Mouse (Mus musculus): ENCODE data around the gene Sgms2.

DNA sequence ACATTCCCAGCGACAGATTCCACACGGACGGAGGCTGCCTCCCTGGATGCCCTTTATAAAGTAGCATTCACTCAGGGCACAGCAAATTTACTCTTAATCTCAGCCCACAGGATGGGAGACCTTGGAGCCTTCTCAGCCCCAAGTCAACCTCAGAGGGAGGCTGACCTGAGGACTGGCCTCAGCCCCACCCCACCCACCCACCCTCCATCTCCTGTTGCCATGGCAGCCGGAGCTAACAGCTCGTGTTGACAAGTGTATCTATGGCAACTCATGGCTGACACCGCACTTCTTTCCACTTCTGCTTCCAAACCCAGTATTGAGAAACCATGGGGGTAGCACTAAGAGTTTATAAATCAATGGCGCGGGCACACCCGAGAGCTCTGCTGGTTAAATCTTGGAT, 20.4 kb downstream of the Sgms2 start:
- TF ChIP-seq MYOG (IDR thresholded peaks at IDR 0.05; ENCODE audit: control insufficient read depth in 1 of 3, insufficient read depth in 1 of 3, insufficient read length in 2 of 3, low read depth in 2 of 3) (no peak), POLR2A (IDR thresholded peaks at IDR 0.05; ENCODE audit: insufficient read length, low read depth) (no peak), TCF12 (IDR thresholded peaks at IDR 0.05; ENCODE audit: insufficient read depth, poor library complexity, severe bottlenecking) (no peak), MYOD1 (IDR thresholded peaks at IDR 0.05; ENCODE audit: control insufficient read depth in 1 of 3, insufficient read length in 2 of 3, low read depth in 2 of 3) (no peak), CEBPB (IDR thresholded peaks at IDR 0.05; ENCODE audit: insufficient read depth, poor library complexity, severe bottlenecking) (no peak), E2F4 (IDR thresholded peaks at IDR 0.05; ENCODE audit: insufficient read depth) (no peak), MAX (IDR thresholded peaks at IDR 0.05; ENCODE audit: low read depth) (no peak)
